Mouse (Mus musculus) inflammation-experienced regulatory T-cells, adult 6 months (primary cell): ENCODE results near the gene Plxna4. TPM values are rescaled to one million over a fixed set of nuclear protein-coding genes. Genes with fewer than 3 reads are reported as not detected.

Experiments used
- ATAC-seq: one replicate; pipeline ENCODE4 v1.8.0; 2017
- polyA plus RNA-seq, 3 experiments: library from polyadenylated mRNA; unstranded; fragments of 100-300 nt; shearing (Covaris generic); gene quantifications; one replicate each; pipeline ENCODE4 v1.2.1; 2017

The Plxna4 gene
- polyA plus RNA-seq, 3 experiments from 2014 or later = 0.09 TPM; not detected in 2

- ATAC-seq = no peak
These were observed 434.8 kb downstream of the Plxna4 start for GRCm38 (mm10) chr6:32153170-32153569.

GRCm38 (mm10) chr6:32150836-32151235, 437.2 kb downstream of the Plxna4 start:
- ATAC-seq = no peak

- ATAC-seq = no peak
These were observed 443.2 kb downstream of the Plxna4 start for GRCm38 (mm10) chr6:32144771-32145170.

GRCm38 (mm10) chr6:32139537-32139936, 448.5 kb downstream of the Plxna4 start:
- no peak for ATAC-seq

GRCm38 (mm10) chr6:32126914-32127313, 461.1 kb downstream of the Plxna4 start:
- ATAC-seq = no peak

GRCm38 (mm10) chr6:32122584-32123265, 465.3 kb downstream of the Plxna4 start:
- no peak for ATAC-seq

- no peak for ATAC-seq
These were observed 467.1 kb downstream of the Plxna4 start for GRCm38 (mm10) chr6:32120931-32121330.

GRCm38 (mm10) chr6:32109207-32109606, 478.8 kb downstream of the Plxna4 start:
- no peak for ATAC-seq

- ATAC-seq = no peak
These were observed 482.3 kb downstream of the Plxna4 start for GRCm38 (mm10) chr6:32105547-32106275.
